Mouse (Mus musculus) layer of hippocampus, adult 2 months (tissue): ENCODE measurements around the gene Pigs. TPM values are rescaled to one million over a fixed set of nuclear protein-coding genes. Genes with fewer than 3 reads are reported as not detected.

ENCODE experiments used
- DNase-seq, 2 experiments: peaks; one replicate each; pipeline ENCODE4 v3.0.0; 2022; ENCODE audit warnings: low spot score in 2 of 2
- H3K27ac ChIP-seq: fragments of 200-600 bp; 2 replicates; pipeline ENCODE4 v1.8.1; 2022
- H3K4me3 ChIP-seq: fragments of 200-600 bp; 2 replicates; pipeline ENCODE4 v1.8.1; 2022; ENCODE audit warnings: mild to moderate bottlenecking
- CTCF ChIP-seq: fragments of 200-600 bp; conservative IDR thresholded peaks from 2 replicates; pipeline ENCODE4 v1.8.1; 2022; ENCODE audit warnings: antibody characterized with exemption, mild to moderate bottlenecking, moderate library complexity
- total RNA-seq, 2 experiments: library from RNA; stranded (reverse); gene quantifications; 2 replicates each; pipeline ENCODE4 v1.2.3; 2021

Gene Pigs
- total RNA-seq, 2 experiments from 2014 or later: 58.2 to 59.9 TPM

DNA sequence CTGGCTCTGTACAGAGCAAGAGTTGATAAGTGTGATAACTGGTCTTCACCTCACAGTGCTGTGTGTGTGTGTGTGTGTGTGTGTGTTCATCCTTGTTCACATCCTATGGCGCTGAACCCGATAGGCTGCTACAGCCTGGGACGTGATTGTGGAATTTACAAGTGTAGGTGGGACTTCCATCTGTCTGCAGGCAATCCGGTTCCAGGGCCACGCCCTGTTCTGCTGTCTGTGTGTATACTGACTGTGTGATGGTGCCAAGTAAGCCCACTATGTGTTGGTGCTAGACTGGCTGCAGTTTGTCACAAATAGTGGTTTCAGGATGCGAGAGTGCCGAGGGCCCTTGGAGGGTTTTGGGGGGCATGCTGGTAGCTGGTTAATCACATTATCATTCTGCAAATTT lies 54.1 kb downstream of the Pigs start:
- Histone ChIP-seq H3K27ac (no peak overlapping the region), H3K4me3 (no peak overlapping the region)
- peak; percentile 39 to 47 for DNase-seq
- TF ChIP-seq CTCF: no peak

DNA sequence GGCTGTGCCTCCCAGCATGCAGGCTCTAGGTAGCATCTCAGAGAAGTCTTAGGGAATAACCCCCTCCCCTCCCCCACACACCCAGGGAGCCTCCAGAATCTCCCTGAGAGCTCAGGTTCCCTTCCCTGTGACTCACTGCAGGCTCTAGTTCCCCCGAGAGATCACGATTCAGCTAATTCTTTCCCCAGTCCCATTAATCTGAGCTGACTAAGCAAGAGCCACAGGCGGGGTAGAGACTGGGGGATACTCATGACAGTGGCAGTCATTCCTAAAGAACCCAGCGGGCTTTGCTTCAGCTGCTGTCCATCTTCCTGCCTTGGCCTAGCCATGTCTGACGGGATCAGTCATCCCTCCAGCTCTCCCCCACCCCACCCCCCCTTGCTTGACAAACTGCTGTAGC lies 54.5 kb downstream of the Pigs start:
- DNase-seq: no peak
- TF ChIP-seq CTCF: no peak
- Histone ChIP-seq H3K4me3 (no peak overlapping the region), H3K27ac (no peak overlapping the region)

DNA sequence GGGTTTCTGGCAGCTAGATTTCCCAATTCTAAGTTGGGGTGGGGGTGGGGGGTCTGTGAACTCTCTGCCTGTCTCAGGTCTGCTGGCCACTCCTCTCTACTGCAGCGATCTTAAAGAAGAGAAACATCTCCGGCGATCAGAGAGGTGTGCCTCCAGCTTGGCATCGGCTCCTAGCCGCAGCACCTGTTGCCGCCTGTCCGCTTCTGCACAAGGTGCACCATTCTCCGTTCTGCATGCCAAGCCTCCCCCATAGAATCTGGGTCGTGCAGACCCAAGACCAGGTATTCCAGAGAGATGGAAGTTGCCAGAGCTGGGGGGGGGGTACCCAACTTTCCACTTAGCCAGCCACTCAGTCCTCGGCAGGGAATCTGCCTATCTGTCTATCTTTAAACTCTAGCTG lies 57.6 kb downstream of the Pigs start:
- TF ChIP-seq CTCF: no peak
- no peak overlapping the region for H3K27ac ChIP-seq
- DNase-seq: no peak
- H3K4me3 ChIP-seq: no peak overlapping the region

GRCm38 (mm10) chr11:78386508-78387043 lies 58.4 kb downstream of the Pigs start, which contains the start of gene Foxn1:
Gene Foxn1, minus strand, starts transcription at chr11:78386558.
- DNase-seq: no peak
- no peak for TF ChIP-seq CTCF
- Histone ChIP-seq H3K4me3 (no peak within 1 kb of the TSS), H3K27ac (no peak within 1 kb of the TSS)

Other genes starting within 250 kb of the Pigs start
- gene Eral1, start 248.0 kb upstream of the Pigs start, total RNA-seq: 10 to 100 TPM; 19.5 to 20.1 TPM
- gene Fam222b, start 233.8 kb upstream of the Pigs start, total RNA-seq: 10 to 100 TPM; 29.5 to 30.3 TPM
- 10 to 100 TPM; 11.1 to 13.3 TPM for gene Traf4, start 162.8 kb upstream of the Pigs start, total RNA-seq
- gene Nek8, start 151.7 kb upstream of the Pigs start, total RNA-seq: 1 to 10 TPM; 2.6 to 3.3 TPM
- 10 to 100 TPM; 21.1 to 24.3 TPM for gene Tlcd1, start 151.7 kb upstream of the Pigs start, total RNA-seq
- gene Rpl23a, start 144.8 kb upstream of the Pigs start, total RNA-seq: 100 to 1,000 TPM; 747 to 755 TPM
- 10 to 100 TPM; 33.3 TPM for gene Rab34, start 140.0 kb upstream of the Pigs start, total RNA-seq
- gene Proca1, start 135.0 kb upstream of the Pigs start, total RNA-seq: 1 to 10 TPM; 3.7 to 5.5 TPM
- 10 to 100 TPM; 66.8 to 69.1 TPM for gene Sdf2, start 82.7 kb upstream of the Pigs start, total RNA-seq
- 100 to 1,000 TPM; 132 to 137 TPM for gene Supt6, start 82.4 kb upstream of the Pigs start, total RNA-seq
- gene 2610507B11Rik, start 66.7 kb upstream of the Pigs start, total RNA-seq: 100 to 1,000 TPM; 192 to 198 TPM
- gene BC030499, start 37.6 kb upstream of the Pigs start, total RNA-seq: 10 to 100 TPM in 1 of 2 experiments, 1 to 10 TPM in 1; 5.6 to 12.2 TPM
- gene Spag5, start 26.9 kb upstream of the Pigs start, total RNA-seq: 1 to 10 TPM; 8.3 to 8.5 TPM
- gene Aldoc, start 5.4 kb upstream of the Pigs start, total RNA-seq: 100 to 1,000 TPM; 853 to 900 TPM
- 10 to 100 TPM; 27.8 to 33.9 TPM for gene Unc119, start 15.1 kb downstream of the Pigs start, total RNA-seq
- not detected for gene Foxn1, start 58.1 kb downstream of the Pigs start, total RNA-seq
- gene Slc13a2, start 93.8 kb downstream of the Pigs start, total RNA-seq: not detected
- 10 to 100 TPM; 11.7 to 12.3 TPM for gene Slc46a1, start 137.3 kb downstream of the Pigs start, total RNA-seq
- 10 to 100 TPM; 39.2 to 45.4 TPM for gene Sarm1, start 169.3 kb downstream of the Pigs start, total RNA-seq
- 10 to 100 TPM; 59.6 to 69.2 TPM for gene Vtn, start 170.7 kb downstream of the Pigs start, total RNA-seq
- gene Sebox, start 175.0 kb downstream of the Pigs start, total RNA-seq: 1 to 10 TPM; 4.5 to 4.7 TPM
- 10 to 100 TPM; 44.2 to 45.7 TPM for gene Tmem199, start 183.8 kb downstream of the Pigs start, total RNA-seq
- gene Poldip2, start 183.8 kb downstream of the Pigs start, total RNA-seq: 100 to 1,000 TPM; 121 to 122 TPM
- 10 to 100 TPM; 29.9 to 31.3 TPM for gene Tnfaip1, start 207.9 kb downstream of the Pigs start, total RNA-seq
- gene Ift20, start 207.9 kb downstream of the Pigs start, total RNA-seq: 10 to 100 TPM; 77.7 to 80.2 TPM
- gene Tmem97, start 222.4 kb downstream of the Pigs start, total RNA-seq: 10 to 100 TPM; 10.6 to 12.2 TPM